Mouse (Mus musculus): Measurements from ENCODE around the gene Plch2. TPM values are rescaled to one million over a fixed set of nuclear protein-coding genes. Genes with fewer than 3 reads are reported as not detected.

The Plch2 gene
- polyA plus RNA-seq, 1 experiment = 0.06 TPM

- TF ChIP-seq CEBPB (IDR thresholded peaks at IDR 0.05; ENCODE audit: insufficient read depth, poor library complexity, severe bottlenecking) = no peak
- TF ChIP-seq REST (IDR thresholded peaks at IDR 0.05; ENCODE audit: insufficient read depth, insufficient read length) = no peak
- TF ChIP-seq TCF3 (IDR thresholded peaks at IDR 0.05; ENCODE audit: insufficient read length, low read depth) = no peak
- no peak for TF ChIP-seq MYOG (IDR thresholded peaks at IDR 0.05; ENCODE audit: control insufficient read depth in 1 of 3, insufficient read depth in 1 of 3, insufficient read length in 2 of 3, low read depth in 2 of 3)
- no peak for TF ChIP-seq MAX (IDR thresholded peaks at IDR 0.05; ENCODE audit: low read depth)
- no peak for TF ChIP-seq E2F4 (IDR thresholded peaks at IDR 0.05; ENCODE audit: insufficient read depth)
- no peak for TF ChIP-seq SRF (IDR thresholded peaks at IDR 0.05; ENCODE audit: control insufficient read depth, insufficient read length, low read depth)
These were observed 91.9 kb downstream of the Plch2 start for GRCm38 (mm10) chr4:154964581-154965235.

GRCm38 (mm10) chr4:154963901-154964580, 92.5 kb downstream of the Plch2 start, which contains the start of gene Pank4:
Pank4 (plus strand) TSS chr4:154964123.
- TF ChIP-seq MAX (IDR thresholded peaks at IDR 0.05; ENCODE audit: low read depth) (no peak), SRF (IDR thresholded peaks at IDR 0.05; ENCODE audit: control insufficient read depth, insufficient read length, low read depth) (no peak), MYOD1 (IDR thresholded peaks at IDR 0.05; ENCODE audit: control insufficient read depth in 1 of 3, insufficient read length in 2 of 3, low read depth in 2 of 3) (peak in 1 of 3 experiments; percentile 21), TCF3 (IDR thresholded peaks at IDR 0.05; ENCODE audit: insufficient read length, low read depth) (no peak), E2F4 (IDR thresholded peaks at IDR 0.05; ENCODE audit: insufficient read depth) (peak; percentile 51), POLR2AphosphoS2 (IDR thresholded peaks at IDR 0.05; ENCODE audit: insufficient read length, low read depth) (peak; percentile 61), MYOG (IDR thresholded peaks at IDR 0.05; ENCODE audit: control insufficient read depth in 1 of 3, insufficient read depth in 1 of 3, insufficient read length in 2 of 3, low read depth in 2 of 3) (no peak), TCF12 (IDR thresholded peaks at IDR 0.05; ENCODE audit: insufficient read depth, poor library complexity, severe bottlenecking) (no peak), REST (IDR thresholded peaks at IDR 0.05; ENCODE audit: insufficient read depth, insufficient read length) (no peak), POLR2A (IDR thresholded peaks at IDR 0.05; ENCODE audit: insufficient read length, low read depth) (peak; percentile 83), USF1 (IDR thresholded peaks at IDR 0.05; ENCODE audit: low read depth) (no peak), CEBPB (IDR thresholded peaks at IDR 0.05; ENCODE audit: insufficient read depth, poor library complexity, severe bottlenecking) (no peak)
- H3K36me3 ChIP-seq (ENCODE audit: control insufficient read depth, insufficient read depth) = peaks cover 5% of the 10 kb centered on the region
- peak within 1 kb of the TSS; percentile 93 for H3K4me2 ChIP-seq (ENCODE audit: low read depth)
- peaks cover 36% of the 10 kb centered on the region for H3K79me2 ChIP-seq (ENCODE audit: control insufficient read depth, insufficient read depth)
- H3K4me3 ChIP-seq = peak within 1 kb of the TSS; percentile 55
- peaks cover 42% of the 10 kb centered on the region for H3K27me3 ChIP-seq (ENCODE audit: control insufficient read depth, insufficient read depth, insufficient read length)
- H3ac ChIP-seq (ENCODE audit: control insufficient read depth, insufficient read length) = peak within 1 kb of the TSS; percentile 61

More at GRCm38 (mm10) chr4:154964581-154965235, 91.9 kb downstream of the Plch2 start:
- Histone ChIP-seq H3K4me3 (peak overlapping the region; percentile 55), H3K27me3 (ENCODE audit: control insufficient read depth, insufficient read depth, insufficient read length) (peaks cover 35% of the 10 kb centered on the region), H3K36me3 (ENCODE audit: control insufficient read depth, insufficient read depth) (peaks cover 5% of the 10 kb centered on the region), H3K4me2 (ENCODE audit: low read depth) (peak overlapping the region; percentile 93), H3K79me2 (ENCODE audit: control insufficient read depth, insufficient read depth) (peaks cover 36% of the 10 kb centered on the region), H3ac (ENCODE audit: control insufficient read depth, insufficient read length) (peak overlapping the region; percentile 61)

GRCm38 (mm10) chr4:154963190-154963836, 93.3 kb downstream of the Plch2 start:
- H3K27me3 ChIP-seq (ENCODE audit: control insufficient read depth, insufficient read depth, insufficient read length) = peaks cover 49% of the 10 kb centered on the region
- no peak for TF ChIP-seq MYOD1 (IDR thresholded peaks at IDR 0.05; ENCODE audit: control insufficient read depth in 1 of 3, insufficient read length in 2 of 3, low read depth in 2 of 3)
- TF ChIP-seq POLR2AphosphoS2 (IDR thresholded peaks at IDR 0.05; ENCODE audit: insufficient read length, low read depth) = no peak
- no peak for TF ChIP-seq MAX (IDR thresholded peaks at IDR 0.05; ENCODE audit: low read depth)
- no peak for TF ChIP-seq E2F4 (IDR thresholded peaks at IDR 0.05; ENCODE audit: insufficient read depth)
- no peak for TF ChIP-seq MYOG (IDR thresholded peaks at IDR 0.05; ENCODE audit: control insufficient read depth in 1 of 3, insufficient read depth in 1 of 3, insufficient read length in 2 of 3, low read depth in 2 of 3)
- TF ChIP-seq CEBPB (IDR thresholded peaks at IDR 0.05; ENCODE audit: insufficient read depth, poor library complexity, severe bottlenecking) = no peak
- TF ChIP-seq SRF (IDR thresholded peaks at IDR 0.05; ENCODE audit: control insufficient read depth, insufficient read length, low read depth) = no peak
- no peak for TF ChIP-seq TCF3 (IDR thresholded peaks at IDR 0.05; ENCODE audit: insufficient read length, low read depth)
- TF ChIP-seq USF1 (IDR thresholded peaks at IDR 0.05; ENCODE audit: low read depth) = no peak
- TF ChIP-seq POLR2A (IDR thresholded peaks at IDR 0.05; ENCODE audit: insufficient read length, low read depth) = no peak
- TF ChIP-seq REST (IDR thresholded peaks at IDR 0.05; ENCODE audit: insufficient read depth, insufficient read length) = no peak
- TF ChIP-seq TCF12 (IDR thresholded peaks at IDR 0.05; ENCODE audit: insufficient read depth, poor library complexity, severe bottlenecking) = no peak
- peak overlapping the region; percentile 61 for H3ac ChIP-seq (ENCODE audit: control insufficient read depth, insufficient read length)
- peak overlapping the region; percentile 86 for H3K4me2 ChIP-seq (ENCODE audit: low read depth)
- peak overlapping the region; percentile 55 for H3K4me3 ChIP-seq
- peaks cover 36% of the 10 kb centered on the region for H3K79me2 ChIP-seq (ENCODE audit: control insufficient read depth, insufficient read depth)
- H3K36me3 ChIP-seq (ENCODE audit: control insufficient read depth, insufficient read depth) = peaks cover 5% of the 10 kb centered on the region

- H3K4me3 ChIP-seq = no peak overlapping the region
- peaks cover 56% of the 10 kb centered on the region for H3K27me3 ChIP-seq (ENCODE audit: control insufficient read depth, insufficient read depth, insufficient read length)
- no peak overlapping the region for H3K4me2 ChIP-seq (ENCODE audit: low read depth)
- peaks cover 5% of the 10 kb centered on the region for H3K36me3 ChIP-seq (ENCODE audit: control insufficient read depth, insufficient read depth)
- no peak overlapping the region for H3ac ChIP-seq (ENCODE audit: control insufficient read depth, insufficient read length)
- H3K79me2 ChIP-seq (ENCODE audit: control insufficient read depth, insufficient read depth) = peaks cover 32% of the 10 kb centered on the region
- no peak for TF ChIP-seq MYOG (IDR thresholded peaks at IDR 0.05; ENCODE audit: control insufficient read depth in 1 of 3, insufficient read depth in 1 of 3, insufficient read length in 2 of 3, low read depth in 2 of 3)
- TF ChIP-seq USF1 (IDR thresholded peaks at IDR 0.05; ENCODE audit: low read depth) = no peak
- TF ChIP-seq POLR2A (IDR thresholded peaks at IDR 0.05; ENCODE audit: insufficient read length, low read depth) = no peak
- TF ChIP-seq TCF12 (IDR thresholded peaks at IDR 0.05; ENCODE audit: insufficient read depth, poor library complexity, severe bottlenecking) = no peak
- TF ChIP-seq CEBPB (IDR thresholded peaks at IDR 0.05; ENCODE audit: insufficient read depth, poor library complexity, severe bottlenecking) = no peak
- no peak for TF ChIP-seq SRF (IDR thresholded peaks at IDR 0.05; ENCODE audit: control insufficient read depth, insufficient read length, low read depth)
- no peak for TF ChIP-seq MYOD1 (IDR thresholded peaks at IDR 0.05; ENCODE audit: control insufficient read depth in 1 of 3, insufficient read length in 2 of 3, low read depth in 2 of 3)
- no peak for TF ChIP-seq E2F4 (IDR thresholded peaks at IDR 0.05; ENCODE audit: insufficient read depth)
- TF ChIP-seq POLR2AphosphoS2 (IDR thresholded peaks at IDR 0.05; ENCODE audit: insufficient read length, low read depth) = no peak
- TF ChIP-seq REST (IDR thresholded peaks at IDR 0.05; ENCODE audit: insufficient read depth, insufficient read length) = no peak
- TF ChIP-seq MAX (IDR thresholded peaks at IDR 0.05; ENCODE audit: low read depth) = no peak
- no peak for TF ChIP-seq TCF3 (IDR thresholded peaks at IDR 0.05; ENCODE audit: insufficient read length, low read depth)
These were observed 93.9 kb downstream of the Plch2 start for GRCm38 (mm10) chr4:154962683-154963082.
